Mouse (Mus musculus) gastrocnemius, postnatal 14 days (tissue): ENCODE measurements at regions not wholly inside any gene's neighbourhood (a gene's known extent, or its start where the extent isn't known, plus 50 kb on each side); places are given as distances from the start of the nearest gene placed in this dataset.

ENCODE experiments used
- DNase-seq: peaks from one replicate; pipeline ENCODE4 v3.0.0; 2021; ENCODE audit warnings: mixed read lengths
- intact Hi-C: fragments of 180-260 bp; cut with DNase I; formaldehyde crosslinking; loops from one replicate; pipeline ENCODE4 v1.15.1; 2025; ENCODE audit warnings: low total_unique reads

GRCm38 (mm10) chr10:44971911-44972310 lies 95.1 kb upstream of the Prep start:
- no peak for DNase-seq
- intact Hi-C loops, result no loop called here

DNA sequence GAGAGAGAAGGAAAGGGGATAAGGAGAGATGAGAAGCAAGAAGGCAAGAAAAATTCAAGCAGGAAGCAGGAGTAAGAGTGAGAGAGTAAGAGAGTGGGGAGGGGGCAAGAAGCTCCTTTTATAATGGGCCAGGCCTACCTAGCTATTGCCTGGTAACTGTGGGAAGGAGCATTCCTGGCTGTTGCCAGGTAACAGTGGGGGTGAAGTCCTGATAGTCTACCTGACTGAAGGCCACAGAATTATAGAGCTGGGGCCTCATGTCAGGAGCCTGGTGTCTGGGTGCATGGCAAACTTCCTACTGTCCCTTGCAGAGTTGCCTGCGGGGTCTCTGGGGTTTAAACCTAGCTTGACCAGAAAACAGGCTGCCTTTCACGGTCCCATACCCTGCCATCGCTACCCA lies 107.0 kb upstream of the Prep start:
- intact Hi-C loops, result no loop called here
- DNase-seq, result no peak

DNA sequence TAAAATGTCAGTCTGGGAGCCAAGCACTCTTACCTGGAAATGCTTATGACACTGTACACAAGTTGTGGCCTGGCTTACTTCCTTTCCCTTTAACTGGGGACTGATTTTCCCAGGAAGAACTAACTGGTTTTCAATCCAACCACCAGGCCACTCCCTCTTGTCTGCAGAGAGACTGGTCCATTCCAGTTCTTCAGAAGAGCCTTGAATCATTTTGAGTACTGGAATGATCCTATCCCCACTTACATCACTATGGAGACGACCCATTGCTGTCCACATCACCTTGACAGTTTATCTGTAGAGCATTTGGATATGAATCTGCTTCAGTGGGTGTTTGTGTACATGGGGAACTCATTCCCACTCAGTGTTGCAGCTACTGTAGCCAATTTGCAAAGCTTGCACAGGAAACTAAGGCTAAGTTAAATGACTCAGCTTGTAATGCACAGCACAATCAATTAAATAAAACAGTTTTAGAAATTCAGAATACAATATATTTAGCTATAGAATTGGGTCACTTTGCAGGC lies 121.7 kb upstream of the Prep start:
- no peak for DNase-seq
- intact Hi-C loops, result no loop called here

- intact Hi-C loops, result no loop called here
Observed at GRCm38 (mm10) chr10:44939403-44939802, 127.6 kb upstream of the Prep start.

GRCm38 (mm10) chr10:44936976-44937500 lies 130.0 kb upstream of the Prep start:
- no peak for DNase-seq
- intact Hi-C loops, result no loop called here

More at GRCm38 (mm10) chr10:44939403-44939802, 127.6 kb upstream of the Prep start:
- no peak for DNase-seq

- intact Hi-C loops, result no loop called here
- DNase-seq, result no peak
Observed at GRCm38 (mm10) chr10:44930796-44931195, 136.2 kb upstream of the Prep start.

DNA sequence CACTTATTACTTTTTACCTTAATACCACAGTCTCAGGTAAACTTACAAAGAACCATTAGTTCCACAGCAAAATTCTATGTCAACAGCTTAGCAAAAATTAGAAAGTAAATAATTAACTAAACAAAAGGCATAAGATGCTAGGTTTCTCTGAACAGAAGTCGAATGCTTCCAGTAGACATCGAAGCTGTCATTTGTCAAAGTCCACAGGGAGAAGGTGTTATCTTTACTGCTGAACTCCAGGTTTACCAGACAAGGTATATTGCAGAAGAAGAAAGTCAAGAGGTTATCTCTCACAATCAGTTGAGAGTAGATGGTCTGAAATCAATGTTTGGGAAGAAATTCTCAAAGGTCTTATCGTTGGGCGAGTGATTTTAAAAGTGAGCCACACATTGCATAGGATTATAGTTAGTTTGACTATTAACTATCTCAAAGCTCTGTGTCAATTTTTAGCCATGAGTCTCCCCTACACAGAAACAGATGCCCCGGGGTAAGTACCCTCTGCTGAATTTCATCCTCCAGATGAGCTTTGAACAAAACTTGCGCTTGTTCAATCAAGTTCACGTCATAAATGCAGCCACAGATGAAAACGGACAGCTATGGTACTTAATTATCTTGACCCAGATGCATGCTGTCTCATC lies 153.1 kb upstream of the Prep start:
- no peak for DNase-seq
- intact Hi-C loops, result no loop called here

DNA sequence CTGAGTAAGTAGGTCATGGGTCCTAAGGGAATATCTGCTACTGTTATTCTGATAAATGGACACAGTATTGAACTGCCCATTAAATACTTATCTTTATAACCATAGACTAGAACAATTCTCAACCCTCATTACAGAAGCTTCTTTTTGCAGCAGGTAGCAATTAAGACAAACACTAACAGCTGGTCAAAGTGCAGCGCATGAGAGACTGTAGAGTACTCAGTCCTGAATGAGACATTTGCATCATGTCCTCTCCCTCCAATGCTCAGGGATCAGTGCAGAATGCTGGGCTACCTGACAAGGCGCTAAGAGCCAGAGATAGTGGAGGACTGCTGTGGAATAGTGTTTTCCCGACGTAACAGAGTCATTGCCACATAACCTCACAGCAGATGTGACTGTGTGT lies 162.5 kb upstream of the Prep start:
- intact Hi-C loops, result no loop called here
- no peak for DNase-seq

- intact Hi-C loops, result no loop called here
- DNase-seq, result no peak
Observed at GRCm38 (mm10) chr10:44901203-44901602, 165.8 kb upstream of the Prep start.

DNA sequence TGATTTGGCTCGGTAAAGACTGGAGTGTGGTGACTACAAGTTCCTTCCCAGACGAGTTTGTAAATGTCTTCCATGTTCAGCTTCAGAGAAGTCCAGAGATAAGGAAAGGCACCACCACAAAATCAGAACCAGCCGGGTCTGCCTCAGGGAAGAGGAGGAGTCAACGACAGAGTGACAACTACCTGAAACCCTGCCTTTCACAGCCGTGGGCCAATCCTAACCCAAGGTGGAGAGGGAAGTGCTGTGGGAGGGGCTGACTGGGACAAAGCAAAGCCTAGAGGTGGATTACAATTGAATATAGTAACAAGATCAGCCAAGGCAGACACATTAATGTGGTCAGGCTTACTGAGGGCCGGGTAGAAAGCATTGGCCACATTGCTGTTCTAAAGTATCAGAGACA lies 174.9 kb upstream of the Prep start:
- intact Hi-C loops, result no loop called here
- DNase-seq, result no peak

- intact Hi-C loops, result no loop called here
- no peak for DNase-seq
Observed at GRCm38 (mm10) chr10:44887081-44887683, 179.8 kb upstream of the Prep start.

DNA sequence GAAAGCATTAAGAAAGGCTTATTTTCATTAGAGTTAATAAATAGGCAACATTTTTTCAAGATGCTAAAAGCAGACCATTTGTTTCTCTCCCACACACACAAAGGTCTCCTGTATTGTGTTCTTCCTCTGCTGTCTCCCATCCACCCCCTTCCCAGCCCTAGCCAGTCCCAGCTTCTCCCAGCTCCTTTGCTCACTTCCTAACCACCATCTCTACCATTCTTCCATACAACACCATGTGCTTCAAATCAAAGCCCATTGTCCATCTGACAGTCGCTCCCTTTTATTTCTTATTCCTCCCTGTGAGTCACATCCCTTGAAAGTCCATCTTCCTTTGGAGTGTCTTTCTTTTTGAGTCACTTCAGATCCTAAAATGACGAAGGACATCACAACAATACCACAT lies 185.0 kb upstream of the Prep start:
- no peak for DNase-seq
- intact Hi-C loops, result no loop called here

GRCm38 (mm10) chr10:44877076-44877663 lies 189.8 kb upstream of the Prep start:
- DNase-seq, result no peak
- intact Hi-C loops, result no loop called here

DNA sequence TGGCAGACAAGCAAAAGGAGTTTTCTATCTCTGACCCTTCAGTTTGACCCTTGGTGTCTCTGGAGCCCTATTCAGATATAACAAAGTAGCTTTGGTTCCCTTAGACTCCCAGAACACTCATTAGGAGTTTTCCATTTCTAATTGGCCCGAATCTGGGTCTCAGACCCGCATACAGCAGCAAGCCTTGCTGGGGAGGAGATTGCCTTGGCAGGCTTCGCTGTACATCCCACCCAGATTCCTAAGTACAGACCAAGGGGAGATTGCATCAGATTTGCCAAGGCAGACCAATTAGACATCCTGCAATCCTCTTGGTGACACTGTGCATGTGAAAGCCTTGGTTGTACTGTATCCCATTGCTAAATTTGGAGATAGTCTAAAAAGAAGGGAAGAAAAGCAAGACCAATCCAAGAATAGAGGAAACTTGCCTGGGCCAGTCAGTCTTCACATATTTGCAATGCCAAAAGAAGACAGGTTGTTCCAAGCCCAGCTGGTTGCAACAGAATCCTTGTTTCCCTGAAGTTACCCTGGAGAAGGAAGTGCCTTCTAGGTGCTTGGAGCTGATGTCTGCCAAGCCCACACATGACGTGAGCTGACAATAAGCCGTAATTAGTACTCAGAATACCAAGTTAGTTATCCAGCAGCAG lies 193.2 kb upstream of the Prep start:
- intact Hi-C loops, result no loop called here
- no peak for DNase-seq

GRCm38 (mm10) chr10:44864191-44864747 lies 202.7 kb upstream of the Prep start:
- DNase-seq, result no peak
- intact Hi-C loops, result no loop called here

GRCm38 (mm10) chr10:44862360-44862674 lies 204.7 kb upstream of the Prep start:
- peak; percentile 6 for DNase-seq
- intact Hi-C loops, result no loop called here

DNA sequence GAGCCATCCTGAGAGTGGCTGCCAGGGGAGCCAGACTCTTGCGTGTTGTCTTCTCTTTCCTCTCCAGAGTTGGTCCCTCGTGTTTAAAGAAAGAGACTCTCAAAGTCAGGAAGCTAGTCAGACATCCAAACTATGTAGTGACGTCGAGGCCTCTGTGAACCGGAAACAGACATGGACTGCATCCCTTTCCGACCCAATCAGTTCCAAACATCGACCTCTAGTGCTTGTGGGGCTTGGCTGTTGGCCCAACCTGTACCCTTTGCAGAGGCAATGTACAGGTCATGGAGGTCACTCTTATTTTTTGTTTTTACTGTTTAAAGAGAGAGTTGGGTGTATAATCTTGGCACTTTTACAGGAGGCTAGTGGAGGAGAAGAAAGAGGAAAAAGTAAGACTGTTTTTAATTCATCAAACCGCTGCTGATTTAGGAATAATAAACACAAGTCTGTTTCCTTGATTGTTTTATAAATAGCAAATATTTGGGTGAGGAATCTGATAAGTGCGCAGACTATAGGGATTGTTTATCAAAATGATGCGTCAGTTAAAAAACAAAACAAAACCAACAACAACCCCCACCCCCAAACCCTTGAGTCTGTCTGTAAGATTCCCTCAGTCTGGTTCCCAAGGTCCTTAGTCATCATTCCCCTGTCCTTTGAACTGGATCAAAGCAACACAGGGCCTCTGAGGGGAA lies 205.2 kb upstream of the Prep start:
- DNase-seq, result peak; percentile 6
- intact Hi-C loops, result no loop called here

DNA sequence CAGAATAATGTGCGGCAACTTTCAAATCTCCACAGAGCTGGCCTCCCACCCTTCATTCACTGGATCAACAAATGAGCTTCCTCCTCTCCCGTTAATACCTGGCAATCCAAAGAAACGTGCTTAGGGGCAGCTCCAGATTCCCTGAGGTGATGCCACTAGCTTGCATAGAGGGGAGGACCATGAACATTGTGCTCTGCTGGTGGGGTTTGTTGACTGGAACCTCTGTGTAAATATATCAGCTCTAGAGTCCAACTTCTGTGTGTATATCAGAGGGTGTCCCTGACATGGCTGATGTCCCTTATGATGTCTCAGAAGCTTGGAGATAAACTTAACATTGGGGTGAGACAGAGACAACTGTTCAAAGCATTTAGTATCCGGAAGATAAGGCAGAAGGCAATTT lies 209.6 kb upstream of the Prep start:
- intact Hi-C loops, result no loop called here
- no peak for DNase-seq

DNA sequence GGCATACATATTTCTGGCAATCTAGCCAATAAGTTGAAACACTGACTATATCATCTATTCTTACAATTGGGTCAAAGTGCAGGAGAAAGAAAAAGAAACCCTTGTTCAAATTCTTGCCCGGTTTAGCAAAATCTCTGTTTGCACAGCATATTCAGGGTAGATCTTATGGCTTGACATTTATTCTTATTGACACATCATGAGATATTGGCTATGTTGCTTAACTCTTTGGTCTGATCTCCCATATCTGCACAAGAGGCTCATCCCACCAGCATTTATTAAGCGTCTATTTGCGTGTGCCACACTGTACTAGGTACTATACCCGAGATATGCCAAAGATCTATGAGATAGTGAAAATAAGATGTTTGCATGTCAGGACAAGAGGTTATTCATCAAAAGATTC lies 212.9 kb upstream of the Prep start:
- DNase-seq, result no peak
- intact Hi-C loops, result no loop called here

DNA sequence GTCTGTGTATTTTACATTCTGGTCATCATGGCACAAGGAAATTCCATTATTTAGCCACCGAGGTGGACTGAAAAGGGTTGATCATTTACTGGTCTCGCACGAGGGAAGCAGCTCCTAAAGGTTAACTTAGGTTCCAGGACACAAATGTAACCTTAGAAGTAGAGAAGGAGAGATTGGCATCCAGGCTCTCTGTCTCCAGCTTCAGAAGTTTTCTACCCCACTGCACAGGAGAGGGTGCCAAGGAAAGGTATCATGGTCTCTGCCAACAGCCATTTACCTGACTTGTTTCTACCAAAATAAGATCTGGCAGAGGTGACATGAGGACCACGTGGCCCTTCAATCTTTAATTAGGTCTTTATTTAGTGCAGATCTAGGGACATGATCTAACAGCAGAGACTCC lies 218.0 kb upstream of the Prep start:
- DNase-seq, result no peak
- intact Hi-C loops, result no loop called here
